Mouse (Mus musculus) CH12.LX (cell line): ENCODE data around the gene Idh2.

ENCODE experiments used
- BHLHE40 ChIP-seq: IDR thresholded peaks from 2 replicates; pipeline ENCODE4 v1.6.1; 2011; ENCODE audit warnings: mild to moderate bottlenecking, low read depth, low read length, improper control_type of control experiment
- CTCF ChIP-seq, 2 experiments: IDR thresholded peaks in 1 of 2; conservative IDR thresholded peaks in 1 of 2; 2 replicates each; pipeline ENCODE4 v1.5.1; 2011 to 2012; ENCODE audit warnings: low read depth in 2 of 2, low read length in 2 of 2, improper control_type of control experiment in 1 of 2, inconsistent platforms in 1 of 2, mild to moderate bottlenecking in 1 of 2, moderate library complexity in 1 of 2
- EP300 ChIP-seq: IDR thresholded peaks from 2 replicates; pipeline ENCODE4 v1.6.1; 2011; ENCODE audit warnings: low read length, improper control_type of control experiment
- IRF4 ChIP-seq: IDR thresholded peaks from 2 replicates; pipeline ENCODE4 v1.6.1; 2014; ENCODE audit warnings: low read depth, mild to moderate bottlenecking, inconsistent platforms, low read length, improper control_type of control experiment
- JUND ChIP-seq: conservative IDR thresholded peaks from 2 replicates; pipeline ENCODE4 v1.6.1; 2011; ENCODE audit warnings: low read depth, low read length, improper control_type of control experiment
- NELFE ChIP-seq: IDR thresholded peaks from 2 replicates; pipeline ENCODE4 v1.6.1; 2011; ENCODE audit warnings: low read depth, low read length, improper control_type of control experiment
- POLR2A ChIP-seq: IDR thresholded peaks from 2 replicates; pipeline ENCODE4 v1.6.1; 2011; ENCODE audit warnings: low read depth, mild to moderate bottlenecking, improper control_type of control experiment, low read length
- POLR2AphosphoS2 ChIP-seq: IDR thresholded peaks from 2 replicates; pipeline ENCODE4 v1.6.1; 2011; ENCODE audit warnings: low read depth, low read length, improper control_type of control experiment
- RCOR1 ChIP-seq: conservative IDR thresholded peaks from 2 replicates; pipeline ENCODE4 v1.6.1; 2012; ENCODE audit warnings: low read depth, mild to moderate bottlenecking, inconsistent platforms, low read length, improper control_type of control experiment
- SIN3A ChIP-seq: IDR thresholded peaks from 2 replicates; pipeline ENCODE4 v1.6.1; 2012; ENCODE audit warnings: low read length, improper control_type of control experiment, inconsistent platforms
- SMC3 ChIP-seq: IDR thresholded peaks from 2 replicates; pipeline ENCODE4 v1.6.1; 2011; ENCODE audit warnings: low read depth, low read length, improper control_type of control experiment
- UBTF ChIP-seq: IDR thresholded peaks from 2 replicates; pipeline ENCODE4 v1.6.1; 2012; ENCODE audit warnings: low read depth, mild to moderate bottlenecking, inconsistent platforms, low read length, improper control_type of control experiment, moderate library complexity
- ZC3H11A ChIP-seq: IDR thresholded peaks from 2 replicates; pipeline ENCODE4 v1.6.1; 2012; ENCODE audit warnings: low read depth, mild to moderate bottlenecking, inconsistent platforms, low read length, improper control_type of control experiment

GRCm38 (mm10) chr7:80158496-80159268 lies 43.5 kb upstream of the Idh2 start:
- TF ChIP-seq CTCF (conservative IDR thresholded peaks at IDR 0.05 in 1 of 2, IDR thresholded peaks at IDR 0.05 in 1 of 2; ENCODE audit: low read depth in 2 of 2, low read length in 2 of 2): no peak
- no peak for TF ChIP-seq UBTF
- TF ChIP-seq RCOR1: no peak
- no peak for TF ChIP-seq JUND
- no peak for TF ChIP-seq SIN3A
- TF ChIP-seq BHLHE40: no peak
- no peak for TF ChIP-seq SMC3
- TF ChIP-seq POLR2A: no peak
- TF ChIP-seq IRF4: 0 out of 2 replicates have a peak, but pooled peaks have one; percentile 28
- TF ChIP-seq POLR2AphosphoS2: no peak
- no peak for TF ChIP-seq EP300
- TF ChIP-seq NELFE: no peak
- TF ChIP-seq ZC3H11A: no peak
